Mouse (Mus musculus) cerebellum, adult 2 months (tissue): ENCODE measurements around the gene Hapln2.

Source experiments
- CTCF ChIP-seq: fragments of 200-500 bp; IDR thresholded peaks from 2 replicates; pipeline ENCODE4 v1.5.1; 2011; ENCODE audit warnings: low read depth, mild to moderate bottlenecking, control low read depth, low read length, moderate library complexity, borderline replicate concordance; ENCODE audit not compliant: insufficient read depth
- POLR2A ChIP-seq: fragments of 200-500 bp; IDR thresholded peaks from 2 replicates; pipeline ENCODE4 v1.6.1; 2011; ENCODE audit warnings: low read length, control low read depth, borderline replicate concordance; ENCODE audit not compliant: insufficient read depth

DNA sequence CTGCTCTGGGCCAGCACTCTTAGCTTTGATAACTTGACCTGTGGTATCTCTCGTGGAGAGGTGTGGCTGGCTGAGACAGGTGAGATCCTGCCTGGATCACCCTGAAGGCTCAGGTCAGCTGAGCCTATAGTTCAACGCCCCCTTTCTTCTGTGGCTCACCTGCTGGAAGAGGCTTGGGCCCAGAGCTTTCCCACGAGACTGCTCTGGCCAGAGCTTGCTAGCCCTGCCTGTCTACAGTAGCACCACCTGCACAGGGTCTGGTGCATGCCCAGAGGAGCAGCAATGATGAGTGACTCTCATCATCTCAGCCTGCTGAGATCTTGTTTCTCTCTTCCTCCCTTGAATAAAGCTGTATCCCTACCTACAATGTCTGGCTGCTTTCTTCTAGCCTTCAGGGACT is 47.3 kb downstream of the Hapln2 start:
- TF ChIP-seq CTCF (no peak), POLR2A (no peak)
